Mouse (Mus musculus) brain, embryonic 14.5 days (tissue): ENCODE measurements around the gene Sh3kbp1.

Source experiments
- CTCF ChIP-seq: fragments of 200-500 bp; IDR thresholded peaks from 2 replicates; pipeline ENCODE4 v1.5.1; 2012; ENCODE audit warnings: inconsistent platforms, mild to moderate bottlenecking, moderate library complexity, borderline replicate concordance; ENCODE audit not compliant: insufficient read depth, insufficient read length; ENCODE audit errors: extremely low read depth
- POLR2A ChIP-seq: fragments of 200-500 bp; IDR thresholded peaks from 2 replicates; pipeline ENCODE4 v1.6.1; 2012; ENCODE audit warnings: mild to moderate bottlenecking, inconsistent platforms, borderline replicate concordance; ENCODE audit not compliant: poor library complexity, insufficient read depth, insufficient read length, severe bottlenecking; ENCODE audit errors: extremely low read depth

DNA sequence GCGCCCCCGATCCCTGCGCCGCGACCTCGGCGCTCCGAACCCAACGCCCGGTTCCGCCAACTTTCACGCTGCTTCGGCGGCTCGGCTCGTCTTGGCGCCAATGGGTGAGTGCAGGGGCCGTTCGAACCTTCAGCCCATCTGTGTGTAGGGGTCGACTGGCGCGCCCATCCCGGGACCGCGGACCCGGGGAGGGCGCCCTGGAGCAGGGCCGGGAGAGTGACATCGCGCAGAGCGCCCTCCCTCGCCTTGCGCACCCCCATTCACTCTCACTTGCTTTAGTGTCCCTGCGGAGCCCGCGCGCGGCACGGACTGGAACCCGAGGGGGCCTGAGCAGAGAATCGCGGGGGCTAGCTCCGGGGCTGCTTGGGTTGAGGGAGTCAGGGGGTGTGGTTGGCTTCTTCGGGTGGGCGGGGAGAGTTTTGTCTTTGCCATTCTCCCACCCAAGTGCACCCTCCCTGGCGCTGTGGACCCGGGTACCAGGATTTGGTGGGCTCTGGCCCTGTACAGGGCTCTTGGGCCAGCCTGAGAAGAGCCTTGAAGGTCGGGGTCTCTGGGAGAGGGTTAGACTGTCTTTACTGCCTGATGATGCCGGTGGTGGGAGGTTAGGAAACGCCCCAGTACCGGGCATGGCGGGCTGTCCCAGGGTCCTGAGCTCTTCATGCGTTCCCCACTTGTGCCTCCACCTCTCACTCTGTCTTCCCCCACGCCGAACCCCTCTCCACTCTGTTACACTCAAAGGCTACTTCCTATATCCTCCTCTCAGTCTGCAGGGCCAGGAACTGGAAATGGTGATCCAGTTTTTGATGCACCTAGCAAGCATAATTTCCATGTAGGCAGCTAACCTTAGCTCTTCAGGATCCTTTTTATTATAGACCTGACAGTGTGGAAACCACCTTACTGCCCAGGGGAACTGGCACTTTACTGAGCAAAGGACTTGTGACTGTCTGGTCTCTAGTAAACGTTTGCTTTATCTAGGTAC is 805 bp downstream of the Sh3kbp1 start:
- no peak for TF ChIP-seq CTCF
- no peak for TF ChIP-seq POLR2A
